Mouse (Mus musculus) neural tube, embryonic 12.5 days (tissue): ENCODE data around the gene Coil. TPM values are rescaled to one million over a fixed set of nuclear protein-coding genes. Genes with fewer than 3 reads are reported as not detected.

Source experiments
- ATAC-seq: fragments of 200-750 bp; cut with Nextera tagmentation; 2 replicates; pipeline ENCODE4 v1.8.0; 2017; ENCODE audit warnings: low read depth, mild to moderate bottlenecking, moderate TSS enrichment, moderate library complexity; ENCODE audit not compliant: low FRiP score
- H3K27ac ChIP-seq: fragments of 300-500 bp; sonication (generic); 2 replicates; pipeline ENCODE4 v1.5.1; 2016
- H3K27me3 ChIP-seq: fragments of 300-500 bp; sonication (generic); replicated peaks from 2 replicates; pipeline ENCODE4 v1.6.1; 2016; ENCODE audit warnings: mild to moderate bottlenecking
- H3K36me3 ChIP-seq: fragments of 300-500 bp; sonication (generic); 2 replicates; pipeline ENCODE4 v1.6.1; 2016; ENCODE audit warnings: mild to moderate bottlenecking
- H3K4me1 ChIP-seq: fragments of 300-500 bp; sonication (generic); 2 replicates; pipeline ENCODE4 v1.6.1; 2016
- H3K4me2 ChIP-seq: fragments of 300-500 bp; sonication (generic); replicated peaks from 2 replicates; pipeline ENCODE4 v1.6.1; 2016; ENCODE audit warnings: mild to moderate bottlenecking
- H3K4me3 ChIP-seq: fragments of 300-500 bp; sonication (generic); 2 replicates; pipeline ENCODE4 v1.5.1; 2016
- H3K9ac ChIP-seq: fragments of 300-500 bp; sonication (generic); 2 replicates; pipeline ENCODE4 v1.6.1; 2016; ENCODE audit warnings: mild to moderate bottlenecking
- H3K9me3 ChIP-seq: fragments of 300-500 bp; sonication (generic); 2 replicates; pipeline ENCODE4 v1.6.1; 2016; ENCODE audit warnings: mild to moderate bottlenecking
- WGBS: fragments of 180-500 bp; shearing (Covaris S2); methylation state at CpG from one replicate; pipeline ENCODE4 v1.1.7; 2016; 5-methylcytosine and 5-hydroxymethylcytosine counted together
- polyA plus RNA-seq: library from polyadenylated mRNA; unstranded; fragments of >200 nt; fragmentation: Nextera tagmentation; extraction: Ambion mirVana; gene quantifications from 2 replicates; pipeline ENCODE4 v1.2.1, GENCODE M21; 2016

Coil gene
- 31.3 and 33.3 TPM in 2 replicates for polyA plus RNA-seq

GRCm38 (mm10) chr11:88970202-88970732, at the start of gene Coil:
Gene Coil, plus strand, starts transcription at chr11:88970252.
- ATAC-seq: no peak

GRCm38 (mm10) chr11:88926566-88926965, 43.5 kb upstream of the Coil start:
- Histone ChIP-seq H3K9ac (no peak overlapping the region), H3K4me1 (no peaks in the 10 kb centered on the region), H3K4me3 (no peak overlapping the region), H3K36me3 (peaks cover 32% of the 10 kb centered on the region), H3K27me3 (no peaks in the 10 kb centered on the region), H3K4me2 (no peak overlapping the region), H3K9me3 (no peaks in the 10 kb centered on the region), H3K27ac (no peak overlapping the region)
- no peak for ATAC-seq
- 91% methylated on average over 5 of the region's 5 CpGs for WGBS

More at GRCm38 (mm10) chr11:88970202-88970732, at the start of gene Coil:
- Histone ChIP-seq H3K4me1 (0 out of 2 replicates have a peak, but pooled peaks cover 5% of the 10 kb centered on the region), H3K4me2 (no peak within 1 kb of the TSS), H3K27ac (no peak within 1 kb of the TSS), H3K27me3 (no peaks in the 10 kb centered on the region), H3K4me3 (no peak within 1 kb of the TSS), H3K36me3 (no peaks in the 10 kb centered on the region), H3K9ac (no peak within 1 kb of the TSS), H3K9me3 (no peaks in the 10 kb centered on the region)
- 36% methylated on average over 2 of the region's 2 CpGs for WGBS

- no peak overlapping the region for H3K4me3 ChIP-seq
- no peak overlapping the region for H3K4me2 ChIP-seq
- H3K27ac ChIP-seq: no peak overlapping the region
- H3K27me3 ChIP-seq: no peaks in the 10 kb centered on the region
- H3K9me3 ChIP-seq: no peaks in the 10 kb centered on the region
- no peak for ATAC-seq
- H3K4me1 ChIP-seq: no peaks in the 10 kb centered on the region
- H3K36me3 ChIP-seq: peaks cover 35% of the 10 kb centered on the region
- no peak overlapping the region for H3K9ac ChIP-seq
- WGBS: 78% methylated on average over 14 of the region's 14 CpGs
Observed at GRCm38 (mm10) chr11:88931692-88932530, 38.1 kb upstream of the Coil start.

GRCm38 (mm10) chr11:88933030-88933429, 37.0 kb upstream of the Coil start:
- 95% methylated on average over 9 of the region's 9 CpGs for WGBS
- no peak overlapping the region for H3K9ac ChIP-seq
- H3K4me3 ChIP-seq: no peak overlapping the region
- H3K27ac ChIP-seq: no peak overlapping the region
- peaks cover 29% of the 10 kb centered on the region for H3K36me3 ChIP-seq
- H3K9me3 ChIP-seq: no peaks in the 10 kb centered on the region
- ATAC-seq: no peak
- H3K27me3 ChIP-seq: no peaks in the 10 kb centered on the region
- no peaks in the 10 kb centered on the region for H3K4me1 ChIP-seq
- H3K4me2 ChIP-seq: no peak overlapping the region

GRCm38 (mm10) chr11:88934089-88935000, 35.7 kb upstream of the Coil start:
- 93% methylated on average over 19 of the region's 19 CpGs for WGBS
- no peak for ATAC-seq

GRCm38 (mm10) chr11:88937886-88938285, 32.2 kb upstream of the Coil start:
- H3K27me3 ChIP-seq: no peaks in the 10 kb centered on the region
- no peak for ATAC-seq
- no peaks in the 10 kb centered on the region for H3K4me1 ChIP-seq
- H3K9me3 ChIP-seq: no peaks in the 10 kb centered on the region
- H3K4me3 ChIP-seq: no peak overlapping the region
- 99% methylated on average over 2 of the region's 2 CpGs for WGBS
- peaks cover 16% of the 10 kb centered on the region for H3K36me3 ChIP-seq
- H3K27ac ChIP-seq: no peak overlapping the region
- no peak overlapping the region for H3K4me2 ChIP-seq
- H3K9ac ChIP-seq: no peak overlapping the region

More at GRCm38 (mm10) chr11:88934089-88935000, 35.7 kb upstream of the Coil start:
- Histone ChIP-seq H3K27ac (no peak overlapping the region), H3K4me1 (no peaks in the 10 kb centered on the region), H3K27me3 (no peaks in the 10 kb centered on the region), H3K9ac (no peak overlapping the region), H3K4me2 (no peak overlapping the region), H3K9me3 (no peaks in the 10 kb centered on the region), H3K36me3 (peaks cover 23% of the 10 kb centered on the region), H3K4me3 (no peak overlapping the region)

GRCm38 (mm10) chr11:88938770-88939169, 31.3 kb upstream of the Coil start:
- Histone ChIP-seq H3K9ac (no peak overlapping the region), H3K4me1 (no peaks in the 10 kb centered on the region), H3K27me3 (no peaks in the 10 kb centered on the region), H3K36me3 (peaks cover 16% of the 10 kb centered on the region), H3K27ac (no peak overlapping the region), H3K9me3 (no peaks in the 10 kb centered on the region), H3K4me2 (no peak overlapping the region), H3K4me3 (no peak overlapping the region)
- no peak for ATAC-seq
- WGBS: 98% methylated on average over 2 of the region's 2 CpGs

- Histone ChIP-seq H3K4me3 (no peak overlapping the region), H3K4me2 (no peak overlapping the region), H3K4me1 (no peaks in the 10 kb centered on the region), H3K27ac (no peak overlapping the region), H3K9ac (no peak overlapping the region), H3K9me3 (no peaks in the 10 kb centered on the region), H3K36me3 (peaks cover 23% of the 10 kb centered on the region), H3K27me3 (no peaks in the 10 kb centered on the region)
- ATAC-seq: no peak
- 96% methylated on average over 4 of the region's 4 CpGs for WGBS
Observed at GRCm38 (mm10) chr11:88939634-88940033, 30.4 kb upstream of the Coil start.

GRCm38 (mm10) chr11:88941489-88941888, 28.6 kb upstream of the Coil start:
- ATAC-seq: no peak
- Histone ChIP-seq H3K36me3 (peaks cover 23% of the 10 kb centered on the region), H3K4me2 (no peak overlapping the region), H3K9ac (no peak overlapping the region), H3K9me3 (no peaks in the 10 kb centered on the region), H3K4me3 (no peak overlapping the region), H3K27ac (no peak overlapping the region), H3K27me3 (no peaks in the 10 kb centered on the region), H3K4me1 (no peaks in the 10 kb centered on the region)
- 78% methylated on average over 12 of the region's 12 CpGs for WGBS

GRCm38 (mm10) chr11:88945971-88946585, 24.0 kb upstream of the Coil start:
- ATAC-seq: no peak
- no peaks in the 10 kb centered on the region for H3K9me3 ChIP-seq
- H3K9ac ChIP-seq: no peak overlapping the region
- no peaks in the 10 kb centered on the region for H3K27me3 ChIP-seq
- peaks cover 20% of the 10 kb centered on the region; the same call in 1 of the 2 replicates for H3K36me3 ChIP-seq
- H3K4me3 ChIP-seq: no peak overlapping the region
- WGBS: 87% methylated on average over 8 of the region's 8 CpGs
- H3K27ac ChIP-seq: no peak overlapping the region
- H3K4me2 ChIP-seq: no peak overlapping the region
- H3K4me1 ChIP-seq: no peaks in the 10 kb centered on the region

GRCm38 (mm10) chr11:88948896-88949295, 21.2 kb upstream of the Coil start:
- H3K4me1 ChIP-seq: no peaks in the 10 kb centered on the region
- H3K27ac ChIP-seq: no peak overlapping the region
- no peaks in the 10 kb centered on the region for H3K27me3 ChIP-seq
- H3K4me2 ChIP-seq: no peak overlapping the region
- H3K9me3 ChIP-seq: no peaks in the 10 kb centered on the region
- H3K36me3 ChIP-seq: peaks cover 20% of the 10 kb centered on the region; the same call in 1 of the 2 replicates
- H3K4me3 ChIP-seq: no peak overlapping the region
- H3K9ac ChIP-seq: no peak overlapping the region
- WGBS: 83% methylated on average over 8 of the region's 8 CpGs
- no peak for ATAC-seq
